Mouse (Mus musculus) erythroblast, embryonic 14.5 days (primary cell): Measurements from ENCODE around the gene Rfc4.

Source experiments
- GATA1 ChIP-seq: IDR thresholded peaks from 2 replicates; pipeline ENCODE4 v1.6.1; 2012; ENCODE audit warnings: low read length, inconsistent platforms, mixed read lengths
- TAL1 ChIP-seq: IDR thresholded peaks from 3 replicates; pipeline ENCODE4 v1.6.1; 2012; ENCODE audit warnings: low read length, inconsistent platforms, mixed read lengths

DNA sequence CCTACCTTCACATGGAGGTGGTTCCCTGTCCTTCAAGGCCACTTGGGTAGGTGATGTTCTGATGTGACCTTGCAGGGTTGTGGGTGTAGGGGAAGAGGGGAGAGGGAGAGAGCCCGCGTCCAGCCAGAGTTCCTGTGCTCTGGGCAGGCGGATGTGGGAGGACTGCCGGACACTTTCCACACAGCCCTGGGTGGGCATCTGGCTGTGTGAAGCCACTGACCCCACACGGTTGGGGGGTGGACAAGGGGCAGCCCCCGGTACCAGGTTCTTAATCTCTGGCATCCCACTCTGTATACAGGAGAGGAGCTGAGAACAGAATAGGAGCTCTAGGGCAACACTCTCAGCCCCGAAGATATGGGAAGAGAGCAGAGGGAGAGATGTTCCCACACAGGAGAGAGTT, 30.8 kb upstream of the Rfc4 start:
- TF ChIP-seq TAL1 (no peak), GATA1 (no peak)
